In the genomic region with DNA sequence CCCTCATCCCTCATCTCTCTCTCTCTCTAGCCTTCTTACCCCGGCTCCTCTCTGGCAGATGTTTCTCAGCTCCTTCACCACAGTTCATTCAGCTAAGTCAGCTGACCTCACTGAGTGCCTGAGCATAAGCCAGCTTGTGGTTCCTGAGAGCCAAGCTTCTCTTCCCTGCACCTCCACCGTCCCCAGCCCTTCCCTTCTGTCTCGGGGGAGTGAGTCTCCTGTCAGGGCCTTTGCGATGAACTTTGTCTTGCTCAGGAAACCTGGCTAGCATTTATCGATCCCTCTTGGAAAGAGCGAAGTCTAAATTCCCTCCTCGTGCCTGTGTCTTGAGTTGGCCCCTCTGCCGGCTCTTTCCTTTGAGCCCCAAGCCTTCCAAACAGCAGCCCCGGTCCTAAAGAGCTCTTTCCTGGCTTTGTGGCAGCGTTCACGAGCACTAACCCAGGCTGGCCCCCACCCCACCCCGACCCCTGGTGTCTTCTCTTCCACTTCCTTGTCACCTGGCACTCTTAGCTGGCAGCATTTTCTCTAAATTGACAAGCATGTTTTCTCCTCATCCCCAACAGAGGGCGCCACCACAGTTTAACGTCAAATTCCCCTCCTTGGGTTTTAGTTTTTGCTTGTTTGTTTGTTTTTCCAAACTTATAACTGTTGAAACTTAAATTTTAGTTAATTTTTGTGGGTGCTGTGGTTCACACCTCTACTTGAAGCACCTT, we compare ENCODE assay signal across 9 mouse cellular contexts. TPM values are rescaled to one million over a fixed set of nuclear protein-coding genes. Genes with fewer than 3 reads are reported as not detected.
A peak's percentile ranks its signal among the peaks of the same experiment; 100 is the strongest.
DNase-seq lines count a peak whose midpoint lies in the region; ATAC-seq and TF ChIP-seq lines count a peak whose summit lies in the region.
"Had no signal": no experiment of that assay in that cellular context is flagged by ENCODE, and none has a peak within 500 bp of the region (broad histone marks: within the 10 kb centered on the region; RNA-seq: fewer than 3 reads in every experiment).

No protein-coding gene starts in this region.

- TF ChIP-seq POLR2A in brain, embryonic 14.5 days (IDR thresholded peaks at IDR 0.05; ENCODE audit: borderline replicate concordance, extremely low read depth, insufficient read depth, insufficient read length, poor library complexity, severe bottlenecking) = no peak

- H3K36me3 ChIP-seq in midbrain, postnatal 0 days (ENCODE audit: insufficient read depth, low read length) = no peaks in the 10 kb centered on the region
- no peaks in the 10 kb centered on the region for H3K36me3 ChIP-seq in midbrain, embryonic 11.5 days (ENCODE audit: control insufficient read depth, insufficient read depth, low read length)
- H3K36me3 ChIP-seq in liver, embryonic 15.5 days (replicated peaks) = no peaks in the 10 kb centered on the region
- H3K36me3 ChIP-seq in neural tube, embryonic 15.5 days = no peaks in the 10 kb centered on the region
- H3K36me3 ChIP-seq: embryonic facial prominence, embryonic 12.5 days had no signal

- ATAC-seq in midbrain, postnatal 0 days (ENCODE audit: low FRiP score) = no peak
- ATAC-seq in midbrain, embryonic 11.5 days (ENCODE audit: low FRiP score) = no peak
- no peak for ATAC-seq in liver, embryonic 15.5 days (ENCODE audit: insufficient read depth)
- ATAC-seq in neural tube, embryonic 15.5 days (ENCODE audit: low FRiP score) = no peak

- TF ChIP-seq CTCF in midbrain, postnatal 0 days (IDR thresholded peaks at IDR 0.05) = peak; percentile 50
- peak; percentile 32; the same call in 1 of the 2 replicates for TF ChIP-seq CTCF in brain, embryonic 14.5 days (IDR thresholded peaks at IDR 0.05; ENCODE audit: borderline replicate concordance, extremely low read depth, insufficient read depth, insufficient read length)

- peaks cover 3% of the 10 kb centered on the region; the same call in 1 of the 2 replicates for H3K4me1 ChIP-seq in midbrain, postnatal 0 days (ENCODE audit: insufficient read depth, low read length)
- H3K4me1 ChIP-seq in midbrain, embryonic 11.5 days (ENCODE audit: control insufficient read depth, insufficient read depth, low read length) = no peaks in the 10 kb centered on the region
- peaks cover 20% of the 10 kb centered on the region for H3K4me1 ChIP-seq in liver, embryonic 15.5 days (replicated peaks)
- H3K4me1 ChIP-seq in neural tube, embryonic 15.5 days = peaks cover 9% of the 10 kb centered on the region

- no peaks in the 10 kb centered on the region for H3K9me3 ChIP-seq in midbrain, postnatal 0 days (ENCODE audit: low read length)
- H3K9me3 ChIP-seq in midbrain, embryonic 11.5 days (ENCODE audit: control insufficient read depth, low read length) = no peaks in the 10 kb centered on the region
- H3K9me3 ChIP-seq in liver, embryonic 15.5 days (replicated peaks) = no peaks in the 10 kb centered on the region
- H3K9me3 ChIP-seq in neural tube, embryonic 15.5 days (replicated peaks) = no peaks in the 10 kb centered on the region
- H3K9me3 ChIP-seq: embryonic facial prominence, embryonic 12.5 days had no signal

- WGBS in midbrain, postnatal 0 days = 52% methylated on average over 14 of the region's 14 CpGs
- 47% methylated on average over 14 of the region's 14 CpGs for WGBS in midbrain, embryonic 11.5 days
- WGBS in liver, embryonic 15.5 days (ENCODE audit: insufficient replicate concordance) = 35% methylated on average over 14 of the region's 14 CpGs
- WGBS in neural tube, embryonic 15.5 days = 46% methylated on average over 14 of the region's 14 CpGs

- H3K27me3 ChIP-seq in midbrain, postnatal 0 days (ENCODE audit: insufficient read depth, low read length) = no peaks in the 10 kb centered on the region
- no peaks in the 10 kb centered on the region for H3K27me3 ChIP-seq in midbrain, embryonic 11.5 days (ENCODE audit: control insufficient read depth, insufficient read depth, low read length)
- H3K27me3 ChIP-seq in liver, embryonic 15.5 days = no peaks in the 10 kb centered on the region
- no peaks in the 10 kb centered on the region for H3K27me3 ChIP-seq in neural tube, embryonic 15.5 days (replicated peaks)
- H3K27me3 ChIP-seq: embryonic facial prominence, embryonic 12.5 days had no signal

- no peak for DNase-seq in midbrain, postnatal 0 days (ENCODE audit: low spot score)
- DNase-seq in midbrain, embryonic 11.5 days (ENCODE audit: low spot score, missing footprints) = no peak
- peak; percentile 29 for DNase-seq in brain, embryonic 14.5 days (ENCODE audit: low read depth)
- peak; percentile 64 for DNase-seq in thymus, postnatal 25 days
- no peak for DNase-seq in cerebellum, adult 11 months
- no peak for DNase-seq in right cerebral cortex, postnatal 10 days (ENCODE audit: low spot score in 2 of 2)

- no peak overlapping the region for H3K4me3 ChIP-seq in midbrain, postnatal 0 days (ENCODE audit: low read depth, low read length)
- no peak overlapping the region for H3K4me3 ChIP-seq in midbrain, embryonic 11.5 days (ENCODE audit: low read depth, low read length)
- no peak overlapping the region; the same call in 1 of the 2 replicates for H3K4me3 ChIP-seq in liver, embryonic 15.5 days (replicated peaks)
- H3K4me3 ChIP-seq in neural tube, embryonic 15.5 days (replicated peaks) = no peak overlapping the region
- H3K4me3 ChIP-seq: embryonic facial prominence, embryonic 12.5 days had no signal

- H3K9ac ChIP-seq in midbrain, postnatal 0 days (replicated peaks; ENCODE audit: low read length, poor library complexity, severe bottlenecking) = no peak overlapping the region
- H3K9ac ChIP-seq in midbrain, embryonic 11.5 days (ENCODE audit: low read length) = no peak overlapping the region
- H3K9ac ChIP-seq in liver, embryonic 15.5 days = no peak overlapping the region
- no peak overlapping the region for H3K9ac ChIP-seq in neural tube, embryonic 15.5 days (replicated peaks)
- H3K9ac ChIP-seq: embryonic facial prominence, embryonic 12.5 days had no signal

- H3K27ac ChIP-seq in midbrain, postnatal 0 days (ENCODE audit: low read depth, low read length) = no peak overlapping the region
- no peak overlapping the region for H3K27ac ChIP-seq in midbrain, embryonic 11.5 days (ENCODE audit: low read depth, low read length)
- no peak overlapping the region for H3K27ac ChIP-seq in liver, embryonic 15.5 days (replicated peaks)
- no peak overlapping the region for H3K27ac ChIP-seq in neural tube, embryonic 15.5 days (replicated peaks)
- H3K27ac ChIP-seq: embryonic facial prominence, embryonic 12.5 days had no signal

- no peak overlapping the region for H3K4me2 ChIP-seq in midbrain, postnatal 0 days (ENCODE audit: low read depth, low read length, poor library complexity, severe bottlenecking)
- H3K4me2 ChIP-seq in midbrain, embryonic 11.5 days = no peak overlapping the region
- peak overlapping the region; percentile 42 for H3K4me2 ChIP-seq in liver, embryonic 15.5 days
- H3K4me2 ChIP-seq in neural tube, embryonic 15.5 days = no peak overlapping the region
- H3K4me2 ChIP-seq: embryonic facial prominence, embryonic 12.5 days had no signal

RNA-seq across cellular contexts. Expression of a gene that starts 10.7 kb away (rescaled TPM):
- total RNA-seq in midbrain, postnatal 0 days (2014; rRNA removed) = 11.0 and 15.6 TPM in 2 replicates
- polyA plus RNA-seq in midbrain, postnatal 0 days (2015; fragmentation: Nextera tagmentation; extraction: Ambion mirVana) = 10.9 and 11.5 TPM in 2 replicates
- 3.6 and 4.1 TPM in 2 replicates for polyA plus RNA-seq in midbrain, embryonic 11.5 days (2014; fragmentation: Nextera tagmentation; extraction: Ambion mirVana)
- 4.4 and 5.3 TPM in 2 replicates for polyA plus RNA-seq in brain, embryonic 14.5 days (2012; rRNA removed)
- 4.5 and 5.6 TPM in 2 replicates for polyA plus RNA-seq in liver, embryonic 15.5 days (2015; fragmentation: Nextera tagmentation; extraction: Ambion mirVana)
- polyA plus RNA-seq in neural tube, embryonic 15.5 days (2015; fragmentation: Nextera tagmentation; extraction: Ambion mirVana) = 6.6 and 7.6 TPM in 2 replicates

RNA-seq across cellular contexts. Expression of a gene that starts 15.4 kb away (rescaled TPM):
- 73.1 and 82.8 TPM in 2 replicates for total RNA-seq in midbrain, postnatal 0 days (2014; rRNA removed)
- polyA plus RNA-seq in midbrain, postnatal 0 days (2015; fragmentation: Nextera tagmentation; extraction: Ambion mirVana) = 92.7 TPM in 2 replicates
- polyA plus RNA-seq in midbrain, embryonic 11.5 days (2014; fragmentation: Nextera tagmentation; extraction: Ambion mirVana) = 740 and 767 TPM in 2 replicates
- polyA plus RNA-seq in brain, embryonic 14.5 days (2012; rRNA removed) = 125 and 197 TPM in 2 replicates
- 246 and 250 TPM in 2 replicates for polyA plus RNA-seq in liver, embryonic 15.5 days (2015; fragmentation: Nextera tagmentation; extraction: Ambion mirVana)
- 120 and 190 TPM in 2 replicates for polyA plus RNA-seq in neural tube, embryonic 15.5 days (2015; fragmentation: Nextera tagmentation; extraction: Ambion mirVana)

Comparison
In these comparisons a context has a peak if more than half of its experiments do, and no peak if none do; other contexts are left out.
1. DNase-seq: peak in brain, embryonic 14.5 days (single experiment) and thymus, postnatal 25 days (single experiment); none in midbrain, postnatal 0 days (single experiment), midbrain, embryonic 11.5 days (single experiment), cerebellum, adult 11 months (single experiment) and right cerebral cortex, postnatal 10 days (0 of 2).